Mouse (Mus musculus) limb, embryonic 15.5 days (tissue): ENCODE results near the gene Caskin2. TPM values are rescaled to one million over a fixed set of nuclear protein-coding genes. Genes with fewer than 3 reads are reported as not detected.

ENCODE experiments used
- ATAC-seq: fragments of 200-750 bp; cut with Nextera tagmentation; 2 replicates; pipeline ENCODE4 v1.8.0; 2017; ENCODE audit warnings: low read depth, moderate TSS enrichment; ENCODE audit not compliant: insufficient number of reproducible peaks, low FRiP score, low TSS enrichment
- H3K27ac ChIP-seq: fragments of 300-500 bp; sonication (generic); 2 replicates; pipeline ENCODE4 v1.5.1; 2015; ENCODE audit warnings: moderate library complexity, mild to moderate bottlenecking, inconsistent platforms
- H3K27me3 ChIP-seq: fragments of 300-500 bp; sonication (generic); 2 replicates; pipeline ENCODE4 v1.6.1; 2015; ENCODE audit warnings: inconsistent platforms
- H3K36me3 ChIP-seq: fragments of 300-500 bp; sonication (generic); 2 replicates; pipeline ENCODE4 v1.6.1; 2015; ENCODE audit warnings: inconsistent platforms
- H3K4me1 ChIP-seq: fragments of 300-500 bp; sonication (generic); 2 replicates; pipeline ENCODE4 v1.6.1; 2015; ENCODE audit warnings: inconsistent platforms
- H3K4me2 ChIP-seq: fragments of 300-500 bp; sonication (generic); 2 replicates; pipeline ENCODE4 v1.6.1; 2015; ENCODE audit warnings: mild to moderate bottlenecking, inconsistent platforms
- H3K4me3 ChIP-seq: fragments of 300-500 bp; sonication (generic); 2 replicates; pipeline ENCODE4 v1.5.1; 2015; ENCODE audit warnings: mild to moderate bottlenecking, inconsistent platforms
- H3K9ac ChIP-seq: fragments of 300-500 bp; sonication (generic); 2 replicates; pipeline ENCODE4 v1.6.1; 2015; ENCODE audit warnings: inconsistent platforms
- H3K9me3 ChIP-seq: fragments of 300-500 bp; sonication (generic); 2 replicates; pipeline ENCODE4 v1.6.1; 2016; ENCODE audit warnings: inconsistent platforms
- WGBS: fragments of 180-500 bp; shearing (Covaris S2); methylation state at CpG from one replicate; pipeline ENCODE4 v1.1.7; 2015; 5-methylcytosine and 5-hydroxymethylcytosine counted together
- polyA plus RNA-seq: library from polyadenylated mRNA; unstranded; fragments of >200 nt; fragmentation: Nextera tagmentation; extraction: Ambion mirVana; gene quantifications from 2 replicates; pipeline ENCODE4 v1.2.1, GENCODE M21; 2015

The Caskin2 gene
- polyA plus RNA-seq, 1 experiment from 2014 or later: 16.5 TPM

- Histone ChIP-seq H3K27me3 (no peaks in the 10 kb centered on the region), H3K4me3 (no peak overlapping the region), H3K36me3 (peaks cover 11% of the 10 kb centered on the region), H3K4me1 (peaks cover 29% of the 10 kb centered on the region), H3K9me3 (no peaks in the 10 kb centered on the region), H3K4me2 (no peak overlapping the region), H3K9ac (no peak overlapping the region), H3K27ac (no peak overlapping the region)
- 84% methylated on average over 6 of the region's 6 CpGs for WGBS
- no peak for ATAC-seq
Measured at GRCm38 (mm10) chr11:115841044-115841443, 27.6 kb upstream of the Caskin2 start.

- no peaks in the 10 kb centered on the region for H3K27me3 ChIP-seq
Measured at GRCm38 (mm10) chr11:115839732-115840131, 26.3 kb upstream of the Caskin2 start.

GRCm38 (mm10) chr11:115838895-115839311 is 25.5 kb upstream of the Caskin2 start:
- no peaks in the 10 kb centered on the region for H3K27me3 ChIP-seq
- H3K9ac ChIP-seq: no peak overlapping the region
- H3K4me3 ChIP-seq: no peak overlapping the region
- WGBS: 30% methylated on average over 4 of the region's 4 CpGs
- H3K9me3 ChIP-seq: no peaks in the 10 kb centered on the region
- peak overlapping the region; percentile 48 for H3K27ac ChIP-seq
- H3K4me1 ChIP-seq: peaks cover 34% of the 10 kb centered on the region
- no peak overlapping the region for H3K4me2 ChIP-seq
- no peak for ATAC-seq
- H3K36me3 ChIP-seq: no peaks in the 10 kb centered on the region

More at GRCm38 (mm10) chr11:115839732-115840131, 26.3 kb upstream of the Caskin2 start:
- H3K9me3 ChIP-seq: no peaks in the 10 kb centered on the region
- no peak overlapping the region for H3K27ac ChIP-seq
- no peaks in the 10 kb centered on the region for H3K36me3 ChIP-seq
- ATAC-seq: no peak
- no peak overlapping the region for H3K4me3 ChIP-seq
- 56% methylated on average over 3 of the region's 3 CpGs for WGBS
- no peak overlapping the region for H3K9ac ChIP-seq
- H3K4me1 ChIP-seq: peaks cover 30% of the 10 kb centered on the region
- H3K4me2 ChIP-seq: no peak overlapping the region

- Histone ChIP-seq H3K4me3 (no peak overlapping the region), H3K27ac (no peak overlapping the region), H3K4me1 (peaks cover 39% of the 10 kb centered on the region), H3K4me2 (no peak overlapping the region), H3K9me3 (no peaks in the 10 kb centered on the region), H3K36me3 (no peaks in the 10 kb centered on the region), H3K9ac (no peak overlapping the region), H3K27me3 (no peaks in the 10 kb centered on the region)
- ATAC-seq: no peak; the same call in 1 of the 2 replicates
- 91% methylated on average over 22 of the region's 22 CpGs for WGBS
Measured at GRCm38 (mm10) chr11:115837606-115838345, 24.3 kb upstream of the Caskin2 start.

GRCm38 (mm10) chr11:115836656-115837395 is 23.4 kb upstream of the Caskin2 start:
- H3K4me2 ChIP-seq: no peak overlapping the region
- no peaks in the 10 kb centered on the region for H3K9me3 ChIP-seq
- H3K27ac ChIP-seq: no peak overlapping the region
- no peak for ATAC-seq
- peaks cover 39% of the 10 kb centered on the region for H3K4me1 ChIP-seq
- no peak overlapping the region for H3K4me3 ChIP-seq
- no peaks in the 10 kb centered on the region for H3K36me3 ChIP-seq
- no peaks in the 10 kb centered on the region for H3K27me3 ChIP-seq
- no peak overlapping the region for H3K9ac ChIP-seq
- 51% methylated on average over 11 of the region's 11 CpGs for whole genome bisulfite sequencing

- peaks cover 38% of the 10 kb centered on the region for H3K4me1 ChIP-seq
- H3K9ac ChIP-seq: no peak overlapping the region
- H3K27ac ChIP-seq: no peak overlapping the region
- H3K4me2 ChIP-seq: no peak overlapping the region
- H3K9me3 ChIP-seq: no peaks in the 10 kb centered on the region
- H3K4me3 ChIP-seq: no peak overlapping the region
- no peak for ATAC-seq
- 56% methylated on average over 6 of the region's 6 CpGs for WGBS
- peaks cover 16% of the 10 kb centered on the region for H3K27me3 ChIP-seq
- no peaks in the 10 kb centered on the region for H3K36me3 ChIP-seq
Measured at GRCm38 (mm10) chr11:115834033-115834432, 20.6 kb upstream of the Caskin2 start.

GRCm38 (mm10) chr11:115833021-115833513 is 19.6 kb upstream of the Caskin2 start:
- Histone ChIP-seq H3K4me2 (no peak overlapping the region), H3K27ac (0 out of 2 replicates have a peak overlapping the region, but pooled peaks have one; percentile 12), H3K4me1 (peaks cover 33% of the 10 kb centered on the region)

GRCm38 (mm10) chr11:115832523-115832922 is 19.1 kb upstream of the Caskin2 start:
- no peaks in the 10 kb centered on the region for H3K9me3 ChIP-seq
- peaks cover 33% of the 10 kb centered on the region for H3K4me1 ChIP-seq
- H3K27me3 ChIP-seq: peaks cover 16% of the 10 kb centered on the region
- 8% methylated on average over 8 of the region's 8 CpGs for WGBS
- ATAC-seq: no peak
- H3K9ac ChIP-seq: no peak overlapping the region
- no peak overlapping the region for H3K4me3 ChIP-seq
- H3K27ac ChIP-seq: no peak overlapping the region
- H3K36me3 ChIP-seq: no peaks in the 10 kb centered on the region
- no peak overlapping the region for H3K4me2 ChIP-seq

More at GRCm38 (mm10) chr11:115833021-115833513, 19.6 kb upstream of the Caskin2 start:
- peaks cover 16% of the 10 kb centered on the region for H3K27me3 ChIP-seq
- H3K4me3 ChIP-seq: no peak overlapping the region
- 24% methylated on average over 8 of the region's 8 CpGs for WGBS
- no peak overlapping the region for H3K9ac ChIP-seq
- H3K9me3 ChIP-seq: no peaks in the 10 kb centered on the region
- no peak for ATAC-seq
- H3K36me3 ChIP-seq: no peaks in the 10 kb centered on the region

GRCm38 (mm10) chr11:115832064-115832463 is 18.6 kb upstream of the Caskin2 start:
- 57% methylated on average over 6 of the region's 6 CpGs for WGBS
- H3K4me3 ChIP-seq: no peak overlapping the region
- H3K36me3 ChIP-seq: no peaks in the 10 kb centered on the region
- H3K27me3 ChIP-seq: peaks cover 16% of the 10 kb centered on the region
- no peak overlapping the region for H3K27ac ChIP-seq
- no peak for ATAC-seq
- H3K9me3 ChIP-seq: no peaks in the 10 kb centered on the region
- H3K9ac ChIP-seq: no peak overlapping the region
- H3K4me1 ChIP-seq: peaks cover 33% of the 10 kb centered on the region
- no peak overlapping the region for H3K4me2 ChIP-seq

- Histone ChIP-seq H3K27me3 (peaks cover 16% of the 10 kb centered on the region), H3K4me2 (no peak overlapping the region), H3K4me3 (no peak overlapping the region), H3K36me3 (no peaks in the 10 kb centered on the region), H3K4me1 (peaks cover 33% of the 10 kb centered on the region), H3K27ac (no peak overlapping the region), H3K9me3 (no peaks in the 10 kb centered on the region), H3K9ac (no peak overlapping the region)
- no peak for ATAC-seq
- 37% methylated on average over 3 of the region's 3 CpGs for WGBS
Measured at GRCm38 (mm10) chr11:115831518-115831917, 18.1 kb upstream of the Caskin2 start.

GRCm38 (mm10) chr11:115830550-115831325 is 17.3 kb upstream of the Caskin2 start:
- no peak overlapping the region for H3K9ac ChIP-seq
- H3K27ac ChIP-seq: no peak overlapping the region
- H3K4me1 ChIP-seq: peaks cover 33% of the 10 kb centered on the region
- H3K4me3 ChIP-seq: no peak overlapping the region
- ATAC-seq: no peak
- no peaks in the 10 kb centered on the region for H3K36me3 ChIP-seq
- no peaks in the 10 kb centered on the region for H3K9me3 ChIP-seq
- H3K4me2 ChIP-seq: 0 out of 2 replicates have a peak overlapping the region, but pooled peaks have one; percentile 5
- peaks cover 16% of the 10 kb centered on the region for H3K27me3 ChIP-seq
- WGBS: 23% methylated on average over 25 of the region's 25 CpGs
